Mouse (Mus musculus): ENCODE data around the gene Csnk1e. TPM values are rescaled to one million over a fixed set of nuclear protein-coding genes. Genes with fewer than 3 reads are reported as not detected.

Gene Csnk1e
- polyA plus RNA-seq, 1 experiment from 2014 or later: 100 TPM

DNA sequence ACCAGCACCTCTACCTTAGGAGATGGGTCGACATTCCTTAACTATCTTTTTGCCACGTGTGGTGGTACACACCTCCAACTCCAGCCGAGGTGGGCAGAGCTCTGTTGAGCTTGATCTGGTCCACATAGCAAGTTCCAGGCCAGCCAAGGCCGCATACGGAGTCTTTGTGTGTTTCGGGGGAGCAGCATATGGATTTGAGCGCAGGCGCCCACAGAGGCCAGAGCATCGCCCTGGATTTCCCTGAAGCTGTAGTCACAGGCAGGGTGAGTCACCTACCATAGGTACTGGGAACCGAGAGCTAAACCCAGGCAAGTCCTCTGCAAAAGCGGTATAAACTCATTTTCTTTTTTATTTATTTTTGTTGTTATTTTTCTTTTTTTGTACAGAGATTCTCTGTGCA lies 23.0 kb downstream of the Csnk1e start:
- Histone ChIP-seq H3K36me3 (peaks cover 96% of the 10 kb centered on the region), H3K27ac (peak overlapping the region; percentile 48), H3K9ac (0 out of 2 replicates have a peak overlapping the region, but pooled peaks have one; percentile 12), H3K27me3 (no peaks in the 10 kb centered on the region), H3K4me2 (no peak overlapping the region), H3K4me3 (no peak overlapping the region), H3K4me1 (peaks cover 13% of the 10 kb centered on the region), H3K9me3 (no peaks in the 10 kb centered on the region)
- ATAC-seq (ENCODE audit: insufficient number of reproducible peaks, insufficient read depth, low FRiP score, low TSS enrichment, low read depth): no peak
- 86% methylated on average over 11 of the region's 11 CpGs for WGBS

DNA sequence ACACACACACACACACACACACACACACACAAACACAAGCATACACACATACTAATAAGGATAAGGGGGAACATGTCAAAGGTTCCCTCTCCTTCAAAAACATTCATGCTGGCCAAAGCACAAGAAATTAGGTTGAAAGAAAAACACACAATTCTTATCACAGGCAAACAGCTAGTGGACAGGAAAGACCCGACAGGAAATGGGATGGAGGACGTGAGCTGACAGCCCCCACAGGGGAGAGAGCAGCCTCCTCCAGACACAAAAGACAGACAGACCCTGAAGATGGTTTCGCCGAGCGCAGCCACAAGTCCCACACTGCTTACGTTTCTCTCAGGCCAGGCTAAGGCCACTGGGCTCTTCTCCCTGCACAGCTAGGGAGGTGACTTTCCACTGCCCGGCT lies 23.4 kb downstream of the Csnk1e start:
- Histone ChIP-seq H3K36me3 (peaks cover 96% of the 10 kb centered on the region), H3K4me1 (peaks cover 9% of the 10 kb centered on the region), H3K9ac (0 out of 2 replicates have a peak overlapping the region, but pooled peaks have one; percentile 12), H3K4me3 (no peak overlapping the region), H3K4me2 (no peak overlapping the region), H3K27ac (peak overlapping the region; percentile 48), H3K27me3 (no peaks in the 10 kb centered on the region), H3K9me3 (no peaks in the 10 kb centered on the region)
- ATAC-seq (ENCODE audit: insufficient number of reproducible peaks, insufficient read depth, low FRiP score, low TSS enrichment, low read depth): no peak
- 65% methylated on average over 7 of the region's 7 CpGs for WGBS

DNA sequence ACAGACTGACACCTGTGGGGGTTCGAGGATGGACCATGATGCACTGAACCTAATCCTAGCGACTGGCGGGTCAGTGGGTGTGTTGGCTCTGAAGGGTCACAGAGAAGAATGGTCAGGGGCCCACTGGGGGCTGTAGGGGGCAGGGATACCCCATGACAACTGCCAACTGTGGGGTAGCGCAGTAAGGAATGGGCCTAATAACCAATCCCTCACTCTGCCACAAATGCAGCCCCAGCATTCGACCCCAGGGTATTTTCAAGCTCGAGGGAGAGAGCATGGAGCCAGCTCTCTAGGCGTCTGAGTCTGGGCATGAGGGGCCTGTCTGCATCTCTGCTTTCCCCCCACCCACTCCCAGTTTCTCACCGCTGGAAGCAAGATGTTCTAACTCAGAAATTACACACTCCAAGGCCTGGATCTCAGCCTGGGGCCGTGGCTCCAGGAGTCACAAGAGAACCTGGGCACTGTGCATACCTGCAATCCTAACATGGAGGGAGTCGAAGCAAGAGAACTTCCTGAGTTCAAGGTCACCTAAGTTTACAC lies 24.8 kb downstream of the Csnk1e start:
- H3K9me3 ChIP-seq: no peaks in the 10 kb centered on the region
- no peak overlapping the region for H3K27ac ChIP-seq
- WGBS: 70% methylated on average over 10 of the region's 10 CpGs
- no peaks in the 10 kb centered on the region for H3K27me3 ChIP-seq
- peaks cover 4% of the 10 kb centered on the region; the same call in 1 of the 2 replicates for H3K4me1 ChIP-seq
- ATAC-seq (ENCODE audit: insufficient number of reproducible peaks, insufficient read depth, low FRiP score, low TSS enrichment, low read depth): no peak
- no peak overlapping the region for H3K9ac ChIP-seq
- H3K4me3 ChIP-seq: no peak overlapping the region
- no peak overlapping the region for H3K4me2 ChIP-seq
- H3K36me3 ChIP-seq: peaks cover 96% of the 10 kb centered on the region

DNA sequence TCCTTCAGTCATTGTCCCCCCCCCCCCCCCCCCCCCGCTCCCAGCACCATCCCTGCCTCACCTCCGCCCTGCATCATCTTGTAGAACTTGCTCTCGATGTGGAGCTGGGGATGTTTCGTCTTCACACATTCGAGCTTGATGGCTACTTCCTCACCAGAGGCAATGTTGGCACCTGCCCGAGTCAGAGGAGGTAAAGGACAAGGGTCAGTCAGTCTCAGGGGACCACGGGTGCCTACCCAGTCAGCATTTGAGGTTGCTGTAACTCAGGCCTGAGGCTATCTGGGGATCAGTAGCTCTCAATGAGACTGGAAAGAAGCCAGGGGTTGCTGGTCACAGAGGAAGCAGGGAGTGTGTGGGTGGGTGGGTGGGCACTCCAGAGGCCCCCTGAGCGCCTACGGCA lies 25.4 kb downstream of the Csnk1e start:
- Histone ChIP-seq H3K27ac (no peak overlapping the region), H3K36me3 (peaks cover 96% of the 10 kb centered on the region), H3K4me3 (no peak overlapping the region), H3K9me3 (no peaks in the 10 kb centered on the region), H3K4me1 (peaks cover 4% of the 10 kb centered on the region; the same call in 1 of the 2 replicates), H3K4me2 (no peak overlapping the region), H3K27me3 (no peaks in the 10 kb centered on the region), H3K9ac (no peak overlapping the region)
- no peak for ATAC-seq (ENCODE audit: insufficient number of reproducible peaks, insufficient read depth, low FRiP score, low TSS enrichment, low read depth)
- 89% methylated on average over 8 of the region's 9 CpGs for WGBS

DNA sequence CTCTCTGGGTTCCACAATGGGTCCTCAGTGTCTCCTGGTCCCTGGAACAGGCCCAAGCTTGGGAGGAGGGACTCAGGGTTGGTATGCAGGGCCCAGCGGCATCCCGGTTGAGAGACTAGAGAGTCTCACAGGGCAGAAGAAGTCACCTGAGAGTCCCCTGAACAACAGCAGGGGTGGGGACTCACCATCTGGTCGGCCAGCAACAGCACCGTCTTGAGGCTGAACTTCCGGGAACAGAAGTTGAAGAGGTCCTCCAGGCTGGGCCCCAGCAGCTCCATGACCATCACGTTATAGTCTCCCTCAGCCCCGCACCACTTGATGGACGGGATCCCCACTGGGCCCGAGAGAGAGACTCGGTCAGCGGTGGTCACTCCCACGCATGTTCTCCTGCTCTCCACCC lies 25.8 kb downstream of the Csnk1e start:
- Histone ChIP-seq H3K9me3 (no peaks in the 10 kb centered on the region), H3K4me3 (no peak overlapping the region), H3K4me2 (no peak overlapping the region), H3K36me3 (peaks cover 96% of the 10 kb centered on the region), H3K9ac (no peak overlapping the region), H3K27me3 (no peaks in the 10 kb centered on the region), H3K4me1 (peaks cover 4% of the 10 kb centered on the region; the same call in 1 of the 2 replicates), H3K27ac (no peak overlapping the region)
- ATAC-seq (ENCODE audit: insufficient number of reproducible peaks, insufficient read depth, low FRiP score, low TSS enrichment, low read depth): no peak
- 90% methylated on average over 12 of the region's 12 CpGs for WGBS

DNA sequence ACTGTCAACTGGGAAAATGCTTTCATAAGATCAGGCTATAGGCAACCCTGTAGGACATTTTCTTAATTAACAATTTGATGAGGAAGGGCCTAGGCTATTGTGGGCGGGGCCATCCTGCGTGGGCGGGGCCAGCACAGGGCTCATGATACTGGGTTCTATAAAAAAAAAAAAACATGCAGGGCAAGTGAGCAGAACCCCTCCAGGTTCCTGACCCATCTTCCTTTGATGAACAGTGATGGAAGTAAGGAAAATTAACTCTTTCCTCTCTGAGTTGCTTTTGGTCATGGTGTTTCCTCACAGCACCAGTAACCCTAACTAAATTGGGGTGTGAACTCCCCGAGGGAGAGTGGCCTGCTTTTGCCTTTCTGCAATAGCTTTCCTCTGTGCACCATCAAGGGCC lies 26.8 kb downstream of the Csnk1e start:
- no peaks in the 10 kb centered on the region for H3K9me3 ChIP-seq
- peaks cover 96% of the 10 kb centered on the region for H3K36me3 ChIP-seq
- no peak overlapping the region for H3K4me2 ChIP-seq
- no peak overlapping the region for H3K4me3 ChIP-seq
- H3K27me3 ChIP-seq: no peaks in the 10 kb centered on the region
- ATAC-seq (ENCODE audit: insufficient number of reproducible peaks, insufficient read depth, low FRiP score, low TSS enrichment, low read depth): no peak
- H3K27ac ChIP-seq: no peak overlapping the region
- H3K9ac ChIP-seq: no peak overlapping the region
- peaks cover 4% of the 10 kb centered on the region; the same call in 1 of the 2 replicates for H3K4me1 ChIP-seq
- WGBS: 69% methylated on average over 4 of the region's 4 CpGs

DNA sequence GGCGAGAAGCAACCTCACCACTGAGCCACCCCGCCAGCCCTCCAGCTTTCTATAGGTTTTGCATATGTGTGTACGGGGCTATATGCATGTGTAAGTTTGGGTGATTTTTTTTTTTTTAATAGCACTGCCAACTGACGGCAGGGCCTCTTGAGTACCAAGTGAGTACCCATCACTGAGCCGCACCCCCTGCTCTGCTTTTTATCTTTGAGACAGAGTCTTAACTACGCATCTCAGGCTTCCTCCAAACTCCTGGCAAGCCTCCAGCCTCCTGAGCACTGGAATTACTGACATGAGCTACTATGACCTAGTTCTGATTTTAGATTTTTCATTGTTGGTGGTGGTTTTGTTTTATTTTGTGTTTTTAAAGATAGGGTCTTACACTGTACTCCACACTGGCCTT lies 27.9 kb downstream of the Csnk1e start:
- 79% methylated on average over 6 of the region's 6 CpGs for WGBS
- Histone ChIP-seq H3K9ac (no peak overlapping the region), H3K27ac (no peak overlapping the region), H3K4me3 (no peak overlapping the region), H3K9me3 (no peaks in the 10 kb centered on the region), H3K4me1 (peaks cover 4% of the 10 kb centered on the region; the same call in 1 of the 2 replicates), H3K27me3 (no peaks in the 10 kb centered on the region), H3K4me2 (no peak overlapping the region), H3K36me3 (peaks cover 99% of the 10 kb centered on the region)
- ATAC-seq (ENCODE audit: insufficient number of reproducible peaks, insufficient read depth, low FRiP score, low TSS enrichment, low read depth): no peak

DNA sequence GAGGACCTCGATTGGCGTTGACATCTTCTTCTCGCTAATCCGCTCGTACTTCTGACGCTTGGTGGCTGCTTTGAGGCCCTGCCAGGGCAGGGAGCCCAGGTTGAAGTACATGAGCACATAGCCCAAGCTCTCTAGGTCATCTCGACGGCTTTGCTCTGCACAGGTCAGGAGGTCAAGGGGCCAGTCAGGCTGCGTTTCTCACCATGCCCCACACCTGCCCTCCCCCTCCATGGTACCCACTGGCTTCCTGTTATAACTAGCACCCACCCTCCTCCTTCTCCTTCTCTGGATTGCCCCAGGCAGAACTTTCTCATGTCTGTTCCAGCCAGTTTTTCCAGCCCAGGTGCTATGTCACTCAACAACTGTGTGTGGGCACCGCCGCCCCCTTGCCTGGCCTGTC lies 29.9 kb downstream of the Csnk1e start:
- peaks cover 4% of the 10 kb centered on the region; the same call in 1 of the 2 replicates for H3K4me1 ChIP-seq
- H3K9me3 ChIP-seq: no peaks in the 10 kb centered on the region
- no peak for ATAC-seq (ENCODE audit: insufficient number of reproducible peaks, insufficient read depth, low FRiP score, low TSS enrichment, low read depth)
- no peak overlapping the region for H3K4me2 ChIP-seq
- H3K36me3 ChIP-seq: peaks cover 99% of the 10 kb centered on the region
- no peaks in the 10 kb centered on the region for H3K27me3 ChIP-seq
- no peak overlapping the region for H3K4me3 ChIP-seq
- H3K27ac ChIP-seq: no peak overlapping the region
- no peak overlapping the region for H3K9ac ChIP-seq
- 73% methylated on average over 11 of the region's 11 CpGs for WGBS

DNA sequence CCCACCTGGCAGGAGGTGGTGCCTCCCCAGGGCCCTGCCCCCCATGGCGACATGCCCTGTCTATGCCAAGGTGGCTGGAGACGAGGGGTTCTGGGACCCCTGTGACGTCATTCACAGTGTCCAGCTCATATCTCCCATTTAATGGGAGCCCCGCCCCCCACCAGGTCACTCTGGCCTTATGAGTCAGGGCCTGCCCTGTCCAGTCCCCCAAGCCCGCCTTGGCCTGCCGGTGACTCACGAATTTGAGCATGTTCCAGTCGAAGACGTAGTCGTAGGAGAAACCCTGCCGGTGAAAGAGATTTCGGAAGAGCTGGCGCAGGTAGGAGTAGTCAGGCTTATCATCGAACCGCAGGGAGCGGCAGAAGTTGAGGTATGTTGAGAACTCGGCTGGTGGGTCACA lies 30.8 kb downstream of the Csnk1e start:
- Histone ChIP-seq H3K36me3 (peaks cover 100% of the 10 kb centered on the region), H3K4me2 (no peak overlapping the region), H3K4me1 (peaks cover 4% of the 10 kb centered on the region; the same call in 1 of the 2 replicates), H3K4me3 (no peak overlapping the region), H3K27ac (no peak overlapping the region), H3K9ac (no peak overlapping the region), H3K9me3 (no peaks in the 10 kb centered on the region), H3K27me3 (no peaks in the 10 kb centered on the region)
- 91% methylated on average over 17 of the region's 17 CpGs for WGBS
- no peak for ATAC-seq (ENCODE audit: insufficient number of reproducible peaks, insufficient read depth, low FRiP score, low TSS enrichment, low read depth)

DNA sequence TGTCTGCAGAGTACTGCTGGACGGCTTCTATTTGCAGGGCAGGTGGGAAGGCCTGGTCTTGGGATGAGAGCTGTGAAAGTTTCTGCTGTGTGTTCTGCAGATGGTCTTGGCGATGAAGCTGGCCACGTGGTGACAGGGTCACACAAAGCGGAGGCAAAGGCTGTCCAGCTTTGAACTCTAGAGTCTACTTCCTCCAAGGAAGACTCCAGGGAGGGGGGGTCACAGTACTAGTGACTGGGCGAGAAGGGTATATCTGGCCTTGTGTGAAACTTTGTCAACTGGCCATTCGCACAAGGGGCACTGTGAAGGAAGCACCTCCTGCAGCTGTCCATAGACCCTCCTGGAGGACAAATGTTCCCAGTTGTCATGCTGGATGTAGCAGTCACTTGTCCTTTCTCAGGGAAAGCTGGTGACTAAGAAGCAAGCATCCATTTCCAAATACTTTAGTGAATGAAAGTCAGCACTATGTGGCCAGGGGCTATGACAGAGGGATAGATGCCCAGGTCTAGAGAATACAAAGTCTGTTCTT lies 32.6 kb downstream of the Csnk1e start:
- no peaks in the 10 kb centered on the region for H3K27me3 ChIP-seq
- no peak overlapping the region for H3K9ac ChIP-seq
- no peak overlapping the region for H3K4me2 ChIP-seq
- H3K4me3 ChIP-seq: no peak overlapping the region
- no peak for ATAC-seq (ENCODE audit: insufficient number of reproducible peaks, insufficient read depth, low FRiP score, low TSS enrichment, low read depth)
- H3K27ac ChIP-seq: no peak overlapping the region
- H3K36me3 ChIP-seq: peaks cover 98% of the 10 kb centered on the region
- no peaks in the 10 kb centered on the region for H3K9me3 ChIP-seq
- WGBS: 87% methylated on average over 6 of the region's 6 CpGs
- H3K4me1 ChIP-seq: peaks cover 4% of the 10 kb centered on the region; the same call in 1 of the 2 replicates

DNA sequence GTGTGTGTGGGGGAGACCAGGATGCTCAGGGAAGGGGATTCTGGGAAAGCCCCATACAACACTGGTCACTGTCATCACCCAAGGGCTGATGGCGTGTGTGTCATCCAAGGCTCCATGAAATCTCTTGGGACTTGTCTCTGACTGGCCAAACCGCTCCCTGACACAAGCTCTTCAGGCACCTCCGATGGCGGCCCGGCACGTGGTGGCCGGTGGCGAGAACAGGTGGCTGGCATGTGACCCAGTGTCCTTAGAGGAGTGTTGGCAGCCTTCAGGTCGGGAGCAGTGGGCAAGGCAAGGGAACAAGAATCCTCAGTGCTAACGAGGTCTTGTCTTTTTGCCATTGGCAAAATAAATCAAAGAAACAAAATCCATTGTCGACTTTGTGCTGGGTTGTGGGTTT lies 36.7 kb downstream of the Csnk1e start:
- Histone ChIP-seq H3K27ac (no peak overlapping the region), H3K36me3 (peaks cover 74% of the 10 kb centered on the region), H3K27me3 (no peaks in the 10 kb centered on the region), H3K9me3 (no peaks in the 10 kb centered on the region), H3K4me3 (no peak overlapping the region), H3K4me1 (no peaks in the 10 kb centered on the region; the same call in 1 of the 2 replicates), H3K4me2 (no peak overlapping the region), H3K9ac (no peak overlapping the region)
- no peak for ATAC-seq (ENCODE audit: insufficient number of reproducible peaks, insufficient read depth, low FRiP score, low TSS enrichment, low read depth)
- WGBS: 89% methylated on average over 11 of the region's 11 CpGs

DNA sequence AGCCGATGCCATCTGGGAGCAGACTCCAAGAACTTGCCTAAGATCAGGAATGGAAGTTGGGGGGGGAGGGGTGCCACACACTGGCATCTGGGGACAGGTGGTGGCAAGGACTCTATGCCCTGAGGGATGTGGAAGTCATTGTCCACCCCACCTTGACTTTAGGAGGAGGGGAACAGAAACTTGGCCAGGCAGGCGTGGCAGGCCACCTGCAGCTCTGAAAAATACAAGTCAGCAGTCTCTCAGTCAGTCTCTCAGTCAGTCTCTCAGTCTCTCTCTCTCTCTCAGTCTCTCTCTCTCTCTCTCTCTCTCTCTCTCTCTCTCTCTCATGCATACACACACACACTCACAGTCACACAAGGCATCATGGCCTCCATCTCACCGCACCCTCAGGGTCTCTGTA lies 37.1 kb downstream of the Csnk1e start:
- Histone ChIP-seq H3K27me3 (no peaks in the 10 kb centered on the region), H3K9me3 (no peaks in the 10 kb centered on the region), H3K9ac (no peak overlapping the region), H3K27ac (no peak overlapping the region), H3K4me1 (no peaks in the 10 kb centered on the region; the same call in 1 of the 2 replicates), H3K36me3 (peaks cover 70% of the 10 kb centered on the region), H3K4me3 (no peak overlapping the region), H3K4me2 (no peak overlapping the region)
- 88% methylated on average over 3 of the region's 3 CpGs for WGBS
- ATAC-seq (ENCODE audit: insufficient number of reproducible peaks, insufficient read depth, low FRiP score, low TSS enrichment, low read depth): no peak

Data from embryonic facial prominence, embryonic 13.5 days (tissue).